8 mouse cellular contexts compared by ENCODE assay signal in the genomic region with DNA sequence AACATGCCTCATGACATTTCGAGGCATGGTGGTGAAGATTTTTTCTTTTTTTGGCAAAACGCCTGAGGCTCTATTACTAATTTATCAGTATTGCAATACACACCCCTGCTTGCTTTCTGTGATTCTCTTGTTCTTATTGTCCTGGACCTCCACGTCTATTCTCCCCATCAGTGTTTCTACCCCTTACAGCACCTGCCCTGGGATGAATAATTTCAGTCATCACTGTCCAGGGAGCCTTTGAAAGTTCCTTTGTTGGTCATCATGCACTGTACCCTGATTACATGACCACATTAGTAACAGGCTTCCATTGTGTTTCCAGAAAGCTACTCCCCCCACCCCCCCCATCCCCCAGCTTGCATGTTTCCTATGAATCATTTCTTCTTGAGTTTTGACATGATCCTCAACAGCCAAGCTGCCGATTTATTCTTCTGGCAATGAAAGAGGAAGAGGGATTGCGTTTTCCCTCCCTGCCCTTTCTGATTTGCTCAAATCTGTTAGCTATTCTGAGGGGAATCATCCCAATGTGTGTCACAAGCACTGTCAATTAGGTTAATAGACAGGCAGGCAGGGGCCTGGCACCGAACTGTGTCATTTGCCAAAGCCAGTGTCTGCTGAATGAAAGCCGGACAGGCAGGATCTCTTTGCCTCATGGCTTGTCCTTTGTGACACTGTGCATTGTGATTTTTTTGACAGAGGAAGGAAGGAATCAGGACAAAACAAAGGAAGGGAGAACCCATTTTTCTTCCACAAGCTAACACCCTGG.
DNase-seq lines count a peak whose midpoint lies in the region; ATAC-seq lines count a peak whose summit lies in the region.
"Had no signal": no experiment of that assay in that cellular context is flagged by ENCODE, and none has a peak within 500 bp of the region (broad histone marks: within the 10 kb centered on the region; RNA-seq: fewer than 3 reads in every experiment).

No protein-coding gene starts in this region.

- H3K27me3 ChIP-seq in forebrain, embryonic 10.5 days (ENCODE audit: poor library complexity, severe bottlenecking), result no peaks in the 10 kb centered on the region
- H3K27me3 ChIP-seq in hindbrain, embryonic 15.5 days, result no peaks in the 10 kb centered on the region
- H3K27me3 ChIP-seq in neural tube, embryonic 13.5 days, result no peaks in the 10 kb centered on the region

- H3K4me2 ChIP-seq in hindbrain, embryonic 15.5 days, result no peak overlapping the region
- no peak overlapping the region for H3K4me2 ChIP-seq in neural tube, embryonic 13.5 days

- DNase-seq in layer of hippocampus, adult 11-12 months (ENCODE audit: low spot score), result peak; percentile 36
- no peak for DNase-seq in layer of hippocampus, postnatal 36 days
- DNase-seq in forebrain, embryonic 10.5 days (ENCODE audit: extremely low spot score, low spot score), result no peak
- no peak for DNase-seq in adrenal gland, adult (ENCODE audit: inconsistent age in 2 of 2, low spot score in 1 of 2)
- DNase-seq: gastrocnemius, postnatal 10 days had no signal

- H3K36me3 ChIP-seq in forebrain, embryonic 10.5 days (replicated peaks), result no peaks in the 10 kb centered on the region
- H3K36me3 ChIP-seq in hindbrain, embryonic 15.5 days, result no peaks in the 10 kb centered on the region
- H3K36me3 ChIP-seq in neural tube, embryonic 13.5 days, result no peaks in the 10 kb centered on the region

- peak; percentile 65; the same call in 1 of the 2 replicates for ATAC-seq in hindbrain, embryonic 15.5 days (ENCODE audit: low FRiP score, low read depth)
- peak; percentile 23; the same call in 1 of the 2 replicates for ATAC-seq in neural tube, embryonic 13.5 days (ENCODE audit: low read depth)
- no peak for ATAC-seq in monocyte, adult 5-6 weeks (replicated peaks; ENCODE audit: insufficient number of reproducible peaks, low FRiP score, low TSS enrichment, poor library complexity, severe bottlenecking)

- no peak overlapping the region for H3K4me3 ChIP-seq in forebrain, embryonic 10.5 days
- H3K4me3 ChIP-seq in hindbrain, embryonic 15.5 days, result no peak overlapping the region
- no peak overlapping the region for H3K4me3 ChIP-seq in neural tube, embryonic 13.5 days

- H3K9me3 ChIP-seq in forebrain, embryonic 10.5 days, result no peaks in the 10 kb centered on the region
- no peaks in the 10 kb centered on the region for H3K9me3 ChIP-seq in hindbrain, embryonic 15.5 days
- H3K9me3 ChIP-seq in neural tube, embryonic 13.5 days, result no peaks in the 10 kb centered on the region

- no peak overlapping the region for H3K9ac ChIP-seq in hindbrain, embryonic 15.5 days
- no peak overlapping the region for H3K9ac ChIP-seq in neural tube, embryonic 13.5 days

- H3K4me1 ChIP-seq in forebrain, embryonic 10.5 days, result peaks cover 7% of the 10 kb centered on the region
- peaks cover 4% of the 10 kb centered on the region; the same call in 1 of the 2 replicates for H3K4me1 ChIP-seq in hindbrain, embryonic 15.5 days (replicated peaks)
- peaks cover 7% of the 10 kb centered on the region for H3K4me1 ChIP-seq in neural tube, embryonic 13.5 days (replicated peaks)

- H3K27ac ChIP-seq in forebrain, embryonic 10.5 days, result peak overlapping the region; percentile 58; the same call in 1 of the 2 replicates
- no peak overlapping the region for H3K27ac ChIP-seq in hindbrain, embryonic 15.5 days (replicated peaks)
- H3K27ac ChIP-seq in neural tube, embryonic 13.5 days (replicated peaks), result 0 out of 2 replicates have a peak overlapping the region, but pooled peaks have one; percentile 30

- 74% methylated on average over 7 of the region's 7 CpGs for WGBS in forebrain, embryonic 10.5 days
- 23% methylated on average over 7 of the region's 7 CpGs for WGBS in hindbrain, embryonic 15.5 days
- 39% methylated on average over 7 of the region's 7 CpGs for WGBS in neural tube, embryonic 13.5 days
